Mouse (Mus musculus): Measurements from ENCODE around the gene Tmem238l. TPM values are rescaled to one million over a fixed set of nuclear protein-coding genes. Genes with fewer than 3 reads are reported as not detected.

Tmem238l gene
- polyA plus RNA-seq (2014; fragmentation: Illumina TruSeq; extraction: RNeasy Lipid Tissue Mini Kit (QIAGEN cat#74804)), result not detected

DNA sequence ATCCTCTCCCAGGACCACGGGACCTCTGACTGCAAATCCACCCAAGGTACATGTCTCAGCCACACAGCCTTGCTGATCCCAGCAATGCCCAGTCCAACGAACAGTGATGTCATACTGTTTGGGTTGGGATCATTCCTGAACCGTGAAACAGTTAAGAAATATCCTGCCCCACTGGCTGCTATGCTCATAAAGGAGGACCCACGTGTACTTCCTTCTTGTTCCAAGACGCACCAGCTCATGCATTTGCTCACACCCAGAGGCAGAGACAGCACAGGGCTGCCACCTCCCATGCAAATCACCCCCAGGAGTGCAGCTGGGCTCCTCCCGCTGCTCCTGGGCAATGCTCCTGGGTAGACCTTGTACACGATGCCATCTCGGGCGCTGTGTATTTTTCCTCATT is at the start of gene Tmem238l:
Gene Tmem238l, plus strand, starts transcription at position 336 of the 400 bp plus-strand sequence.

DNA sequence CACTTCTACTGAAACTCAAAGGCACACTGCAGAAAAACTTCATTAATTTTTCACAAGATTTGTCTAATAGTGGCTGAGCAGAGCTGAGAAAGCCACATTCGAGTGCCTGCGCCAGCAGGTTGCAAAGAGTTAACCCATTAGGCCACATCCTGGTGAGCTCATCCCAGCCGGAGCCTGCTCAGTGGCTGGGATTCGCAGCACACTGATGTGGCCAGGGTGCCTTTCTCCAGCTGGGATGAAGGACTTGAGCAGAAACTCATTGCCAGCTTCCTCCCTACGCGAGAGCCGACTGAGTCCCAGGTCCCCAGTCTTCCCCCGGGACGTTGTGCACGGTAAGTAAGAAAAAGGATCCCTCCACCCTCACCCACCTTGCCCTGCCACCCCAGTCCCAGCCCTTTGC is 44.6 kb upstream of the Tmem238l start, which contains the start of gene Pirt:
Gene Pirt, plus strand, starts transcription at position 171 of the 400 bp plus-strand sequence.

Other genes with a start within 250 kb of the Tmem238l start
- not detected for gene Pirt, start 44.7 kb upstream of the Tmem238l start, polyA plus RNA-seq (2014; fragmentation: Illumina TruSeq; extraction: RNeasy Lipid Tissue Mini Kit (QIAGEN cat#74804))
- gene Tmem220, start 68.5 kb downstream of the Tmem238l start, polyA plus RNA-seq (2014; fragmentation: Illumina TruSeq; extraction: RNeasy Lipid Tissue Mini Kit (QIAGEN cat#74804)), result 13.4 TPM
- gene Adprm, start 96.0 kb downstream of the Tmem238l start, polyA plus RNA-seq (2014; fragmentation: Illumina TruSeq; extraction: RNeasy Lipid Tissue Mini Kit (QIAGEN cat#74804)), result 38.3 TPM
- gene Sco1, start 96.0 kb downstream of the Tmem238l start, polyA plus RNA-seq (2014; fragmentation: Illumina TruSeq; extraction: RNeasy Lipid Tissue Mini Kit (QIAGEN cat#74804)), result 36.9 TPM
- not detected for gene Myh3, start 121.7 kb downstream of the Tmem238l start, polyA plus RNA-seq (2014; fragmentation: Illumina TruSeq; extraction: RNeasy Lipid Tissue Mini Kit (QIAGEN cat#74804))
- gene Myh2, start 214.4 kb downstream of the Tmem238l start, polyA plus RNA-seq (2014; fragmentation: Illumina TruSeq; extraction: RNeasy Lipid Tissue Mini Kit (QIAGEN cat#74804)), result not detected
- 0.06 TPM for gene Myh1, start 243.4 kb downstream of the Tmem238l start, polyA plus RNA-seq (2014; fragmentation: Illumina TruSeq; extraction: RNeasy Lipid Tissue Mini Kit (QIAGEN cat#74804))

Measured in ovary, adult 10 weeks (tissue).